Mouse (Mus musculus) retina, postnatal 1 day (tissue): ENCODE data around the gene Rilpl1.
A peak's percentile ranks its signal among the peaks of the same experiment; 100 is the strongest.
"Not testable (repeated sequence)": the region's sequence is repeated elsewhere in the genome, so short reads cannot be mapped to it uniquely, and the experiment has no call there.

Experiments used
- DNase-seq: peaks from one replicate; pipeline ENCODE4 v3.0.0-alpha.2; 2012

Rilpl1 gene

GRCm38 (mm10) chr5:124529191-124529651 lies 2.0 kb downstream of the Rilpl1 start:
- peak; percentile 23 for DNase-seq

- DNase-seq, result peak; percentile 23
Observed at GRCm38 (mm10) chr5:124528791-124529190, 2.4 kb downstream of the Rilpl1 start.

- DNase-seq, result peak; percentile 17
Observed at GRCm38 (mm10) chr5:124528351-124528750, 2.8 kb downstream of the Rilpl1 start.

- DNase-seq, result no peak
Observed at GRCm38 (mm10) chr5:124524943-124525342, 6.2 kb downstream of the Rilpl1 start.

GRCm38 (mm10) chr5:124523032-124523431 lies 8.2 kb downstream of the Rilpl1 start:
- peak; percentile 10 for DNase-seq

- no peak for DNase-seq
Observed at GRCm38 (mm10) chr5:124521588-124521987, 9.6 kb downstream of the Rilpl1 start.

GRCm38 (mm10) chr5:124518648-124519047 lies 12.5 kb downstream of the Rilpl1 start:
- DNase-seq, result no peak

- no peak for DNase-seq
Observed at GRCm38 (mm10) chr5:124515789-124516188, 15.4 kb downstream of the Rilpl1 start.

GRCm38 (mm10) chr5:124510536-124511050 lies 20.6 kb downstream of the Rilpl1 start:
- no peak for DNase-seq

- DNase-seq, result no peak
Observed at GRCm38 (mm10) chr5:124509742-124510237, 21.4 kb downstream of the Rilpl1 start.

- no peak for DNase-seq
Observed at GRCm38 (mm10) chr5:124509200-124509599, 22.0 kb downstream of the Rilpl1 start.

- no peak for DNase-seq
Observed at GRCm38 (mm10) chr5:124506731-124507359, 24.3 kb downstream of the Rilpl1 start.

- no peak for DNase-seq
Observed at GRCm38 (mm10) chr5:124505235-124505634, 26.0 kb downstream of the Rilpl1 start.

- DNase-seq, result no peak
Observed at GRCm38 (mm10) chr5:124503742-124504141, 27.4 kb downstream of the Rilpl1 start.

GRCm38 (mm10) chr5:124501541-124501940 lies 29.6 kb downstream of the Rilpl1 start:
- no peak for DNase-seq

GRCm38 (mm10) chr5:124500573-124500972 lies 30.6 kb downstream of the Rilpl1 start:
- DNase-seq, result no peak

- not testable (repeated sequence) for DNase-seq
Observed at GRCm38 (mm10) chr5:124500037-124500436, 31.2 kb downstream of the Rilpl1 start.

- peak; percentile 30 for DNase-seq
Observed at GRCm38 (mm10) chr5:124499001-124499400, 32.2 kb downstream of the Rilpl1 start.

- no peak for DNase-seq
Observed at GRCm38 (mm10) chr5:124498221-124498876, 32.8 kb downstream of the Rilpl1 start.

- no peak for DNase-seq
Observed at GRCm38 (mm10) chr5:124496614-124497514, 34.3 kb downstream of the Rilpl1 start.

- peak; percentile 31 for DNase-seq
Observed at GRCm38 (mm10) chr5:124495547-124495946, 35.6 kb downstream of the Rilpl1 start.

- DNase-seq, result no peak
Observed at GRCm38 (mm10) chr5:124493455-124493854, 37.7 kb downstream of the Rilpl1 start.

- DNase-seq, result no peak
Observed at GRCm38 (mm10) chr5:124492618-124493017, 38.6 kb downstream of the Rilpl1 start.
